Mouse (Mus musculus) kidney, postnatal 25 days (tissue): ENCODE measurements around the gene Iqsec1.

Experiments used
- DNase-seq, 2 experiments: peaks; one replicate each; pipeline ENCODE4 v3.0.0; 2021; ENCODE audit warnings: mixed read lengths in 2 of 2

Iqsec1 gene

GRCm38 (mm10) chr6:90781921-90782770 is 206.3 kb downstream of the Iqsec1 start:
- DNase-seq = no peak

GRCm38 (mm10) chr6:90780532-90780931 is 208.0 kb downstream of the Iqsec1 start:
- no peak for DNase-seq

GRCm38 (mm10) chr6:90778841-90779240 is 209.6 kb downstream of the Iqsec1 start:
- peak in 1 of 2 experiments; percentile 14 for DNase-seq

- DNase-seq = no peak
These were observed 211.2 kb downstream of the Iqsec1 start for GRCm38 (mm10) chr6:90777302-90777701.

- no peak for DNase-seq
These were observed 212.9 kb downstream of the Iqsec1 start for GRCm38 (mm10) chr6:90775606-90776005.

- peak in 1 of 2 experiments; percentile 18 for DNase-seq
These were observed 214.7 kb downstream of the Iqsec1 start for GRCm38 (mm10) chr6:90773811-90774233.

- no peak for DNase-seq
These were observed 216.4 kb downstream of the Iqsec1 start for GRCm38 (mm10) chr6:90772120-90772519.

- no peak for DNase-seq
These were observed 220.0 kb downstream of the Iqsec1 start for GRCm38 (mm10) chr6:90768526-90768925.

GRCm38 (mm10) chr6:90767874-90768273 is 220.6 kb downstream of the Iqsec1 start:
- no peak for DNase-seq

- no peak for DNase-seq
These were observed 223.7 kb downstream of the Iqsec1 start for GRCm38 (mm10) chr6:90764753-90765152.

- DNase-seq = peak; percentile 73 to 86
These were observed 224.4 kb downstream of the Iqsec1 start for GRCm38 (mm10) chr6:90763959-90764591.

- peak; percentile 47 to 88 for DNase-seq
These were observed 225.2 kb downstream of the Iqsec1 start for GRCm38 (mm10) chr6:90763295-90763694.

GRCm38 (mm10) chr6:90762120-90762736 is 226.3 kb downstream of the Iqsec1 start:
- no peak for DNase-seq

GRCm38 (mm10) chr6:90761301-90762056 is 227.0 kb downstream of the Iqsec1 start:
- DNase-seq = no peak

GRCm38 (mm10) chr6:90760886-90761285 is 227.6 kb downstream of the Iqsec1 start:
- no peak for DNase-seq

- no peak for DNase-seq
These were observed 228.7 kb downstream of the Iqsec1 start for GRCm38 (mm10) chr6:90759754-90760153.

- DNase-seq = no peak
These were observed 230.3 kb downstream of the Iqsec1 start for GRCm38 (mm10) chr6:90758155-90758554.

GRCm38 (mm10) chr6:90757427-90757883 is 231.0 kb downstream of the Iqsec1 start:
- DNase-seq = peak; percentile 9 to 55

- no peak for DNase-seq
These were observed 231.9 kb downstream of the Iqsec1 start for GRCm38 (mm10) chr6:90756561-90756960.

GRCm38 (mm10) chr6:90755613-90755941 is 232.9 kb downstream of the Iqsec1 start:
- no peak for DNase-seq

GRCm38 (mm10) chr6:90754927-90755612 is 233.4 kb downstream of the Iqsec1 start:
- peak; percentile 9 to 59 for DNase-seq

GRCm38 (mm10) chr6:90754093-90754492 is 234.4 kb downstream of the Iqsec1 start:
- DNase-seq = no peak
